Mouse (Mus musculus): ENCODE data around the gene Ly6g6e. TPM values are rescaled to one million over a fixed set of nuclear protein-coding genes. Genes with fewer than 3 reads are reported as not detected.

The Ly6g6e gene
- polyA plus RNA-seq (2012; rRNA removed) = 6.6 and 10.1 TPM in 2 replicates

DNA sequence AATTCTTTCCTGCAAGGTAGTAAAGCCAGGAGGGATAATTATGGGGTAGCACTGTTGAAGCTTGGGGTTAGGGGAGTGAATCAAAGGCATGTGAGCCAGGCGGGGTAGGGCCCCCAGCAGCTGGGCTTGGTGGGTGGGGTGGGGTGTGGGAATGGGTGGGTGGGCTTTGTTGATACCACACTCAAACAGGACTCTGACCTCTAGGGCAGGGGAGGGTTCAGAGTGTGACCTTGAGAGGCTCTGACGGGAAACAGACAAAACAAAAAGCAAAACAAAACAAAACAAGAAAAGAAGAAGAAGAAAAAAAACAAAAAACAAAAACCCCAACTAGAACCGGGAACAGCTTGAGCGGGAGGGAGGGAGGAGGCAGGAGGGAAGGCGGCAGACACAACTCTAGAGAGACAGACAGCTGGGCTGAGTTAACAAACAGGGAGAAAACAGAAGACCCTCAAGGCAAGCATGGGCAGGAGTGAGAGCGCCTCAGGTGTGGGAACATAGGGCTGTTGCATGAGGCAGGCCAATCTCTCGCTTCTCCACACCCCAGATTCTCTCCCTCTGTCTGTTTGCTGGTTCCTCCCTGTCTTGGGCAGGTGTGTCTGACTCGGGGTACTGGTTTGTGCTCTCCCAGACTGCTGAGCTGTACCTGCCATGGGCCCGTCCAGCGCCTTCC lies at the start of gene Ly6g6e:
TSS of gene Ly6g6e (plus strand) at position 396 of the 670 bp plus-strand sequence.

DNA sequence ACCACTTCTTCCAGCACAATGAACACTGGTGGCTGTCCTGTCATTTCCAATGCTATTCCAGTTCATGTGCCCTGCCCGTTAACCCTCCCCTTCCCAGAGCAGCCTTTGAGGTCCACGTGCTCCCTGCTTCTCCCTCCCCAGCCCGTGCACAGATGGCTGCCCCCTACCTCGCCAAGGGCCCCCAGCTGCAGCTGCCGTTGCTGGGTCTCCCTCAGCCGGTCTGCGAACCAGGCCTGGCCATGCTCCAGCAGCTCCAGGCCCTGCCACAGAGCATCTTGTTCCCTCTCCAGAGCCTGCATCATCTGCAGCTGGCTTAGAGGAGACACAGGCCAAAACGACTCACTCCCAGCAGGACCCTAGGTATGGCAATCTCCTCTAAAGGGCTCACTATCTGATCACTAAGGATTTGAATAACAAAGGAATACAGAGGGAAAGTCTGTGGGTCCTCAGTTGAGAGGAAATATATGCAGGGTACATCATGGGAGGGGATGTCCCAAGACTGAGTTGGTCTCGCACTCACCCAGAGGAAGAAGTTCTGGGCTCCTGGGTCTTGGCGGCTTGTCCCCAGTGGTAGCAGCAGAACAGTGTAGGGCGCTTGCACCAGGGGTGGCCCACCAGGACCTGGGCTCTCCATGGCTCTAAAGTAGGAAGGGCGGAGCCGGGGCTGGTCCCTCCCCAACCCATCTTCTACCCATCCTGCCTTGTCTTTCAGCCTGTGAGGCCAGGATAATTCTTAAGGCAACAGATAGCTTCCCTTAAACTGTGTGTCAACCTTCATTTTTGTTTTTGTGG lies 49.2 kb upstream of the Ly6g6e start, which contains the start of gene Sapcd1:
TSS of gene Sapcd1 (minus strand) at position 740 of the 792 bp plus-strand sequence.

DNA sequence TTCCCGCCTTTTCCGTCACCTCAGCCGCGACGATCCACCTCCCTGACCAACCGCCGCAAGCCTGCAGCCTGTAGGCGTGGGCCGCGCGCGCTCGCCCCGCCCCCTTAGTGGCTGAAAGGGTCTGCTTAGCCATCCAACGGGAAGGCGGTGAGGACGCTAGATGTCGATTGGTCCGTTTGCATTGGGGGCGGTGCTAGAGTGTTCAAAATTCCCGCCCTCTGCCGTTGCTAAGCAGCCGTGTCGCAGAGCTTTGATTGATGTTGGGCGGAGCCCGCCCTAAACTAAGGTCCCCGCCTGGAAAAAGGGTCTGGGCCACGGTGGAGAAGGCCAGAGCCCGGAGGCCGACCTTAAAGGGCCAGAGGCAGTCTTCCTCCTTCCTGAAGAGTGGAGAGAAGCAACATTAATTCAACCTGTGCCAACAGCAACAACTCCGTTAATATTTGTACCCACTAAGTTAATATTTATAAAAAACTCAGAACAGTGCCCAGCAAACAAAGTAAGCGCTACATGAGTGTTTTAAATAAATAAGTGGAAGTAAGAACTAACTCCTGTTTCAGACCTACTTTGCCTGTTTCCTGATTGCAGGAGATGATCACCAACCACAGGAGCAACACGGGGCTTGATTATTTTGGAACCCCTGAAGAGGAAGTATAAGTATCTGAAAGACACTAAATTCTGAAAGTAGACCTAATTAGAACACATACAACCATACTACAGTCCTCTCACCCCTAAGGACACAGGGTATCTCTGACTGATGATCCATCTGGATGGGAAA lies 29.8 kb upstream of the Ly6g6e start, which contains the start of gene Msh5:
TSS of gene Msh5 (minus strand) at position 65 of the 775 bp plus-strand sequence.

DNA sequence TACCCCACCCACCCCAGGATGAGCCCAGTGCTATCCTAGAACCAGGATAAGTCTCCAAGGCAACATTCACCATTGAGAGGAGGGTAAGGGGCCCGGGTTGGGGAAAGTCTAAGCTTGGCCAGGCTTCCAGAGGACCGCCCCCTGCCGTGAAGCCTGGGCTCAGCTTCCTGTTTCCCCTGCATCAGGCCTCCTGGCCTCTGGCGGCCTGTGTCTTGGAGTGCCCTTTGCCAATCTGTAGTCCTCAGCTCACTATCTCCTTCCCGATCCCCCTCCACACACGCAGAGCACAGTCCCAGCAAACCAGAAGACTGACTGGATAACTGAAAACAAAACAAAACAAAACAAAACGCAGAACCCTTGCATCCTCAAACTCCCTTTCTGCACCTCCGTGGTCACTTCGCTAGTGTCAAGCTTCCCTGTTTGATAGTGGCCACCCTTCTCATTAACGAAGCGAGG lies 27.1 kb upstream of the Ly6g6e start, which contains the start of gene Clic1:
TSS of gene Clic1 (plus strand) at position 406 of the 456 bp plus-strand sequence.

GRCm38 (mm10) chr17:35058911-35059892 lies 17.5 kb upstream of the Ly6g6e start, which contains the start of gene Ddah2:
Ddah2 (plus strand) TSS chr17:35059035.

DNA sequence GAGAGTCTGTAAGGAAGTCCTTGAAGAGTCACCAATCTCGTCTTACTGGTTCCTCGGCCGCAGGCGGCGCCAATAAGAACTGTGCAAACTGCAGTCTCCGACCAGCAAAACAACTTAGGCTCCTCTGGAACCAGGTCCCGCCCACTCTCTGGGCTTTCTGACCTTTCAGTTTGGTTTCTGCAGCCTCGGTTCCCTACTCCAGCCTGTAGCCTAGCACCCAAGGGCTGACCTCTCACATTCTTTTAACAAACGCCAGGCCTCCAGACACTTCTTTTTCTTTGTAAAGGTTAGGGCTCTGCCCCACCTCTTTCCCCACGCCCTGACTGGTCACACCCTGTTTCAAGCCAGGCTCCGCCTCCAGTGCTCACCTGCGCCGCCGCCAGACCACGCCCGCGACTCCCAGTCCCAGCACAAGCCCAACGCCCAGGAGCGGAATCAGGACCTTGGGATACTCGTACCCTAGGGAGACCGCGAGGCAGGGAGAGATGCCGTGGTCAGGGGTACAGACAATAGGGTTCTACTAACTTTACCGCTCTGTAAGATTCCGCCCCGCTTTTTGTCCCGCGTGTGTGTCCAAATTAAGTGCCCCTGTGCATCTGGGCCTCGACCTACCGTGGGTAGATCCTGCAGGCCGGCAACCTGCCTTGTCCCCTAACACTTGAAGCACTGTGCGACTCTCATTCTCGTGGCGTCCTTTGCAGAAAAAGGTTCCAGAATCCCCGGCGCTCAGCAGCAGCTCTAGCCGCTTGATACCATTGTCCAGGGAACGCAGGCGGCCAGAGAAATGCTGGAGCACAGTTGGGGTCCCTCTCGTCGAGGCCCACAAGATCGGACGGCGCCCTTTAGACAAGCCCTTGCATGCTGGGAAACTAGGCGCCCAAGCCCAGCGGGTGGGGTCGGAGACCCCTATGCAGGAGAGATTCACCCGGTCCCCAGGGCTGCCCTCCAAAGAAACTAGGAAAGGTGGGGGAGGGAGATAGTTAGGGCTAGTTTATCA lies 11.5 kb upstream of the Ly6g6e start, which contains the start of gene Ly6g6c:
TSS of gene Ly6g6c (plus strand) at position 438 of the 997 bp plus-strand sequence.

GRCm38 (mm10) chr17:35066084-35066483 lies 10.6 kb upstream of the Ly6g6e start, which contains the start of gene Mpig6b:
Mpig6b (minus strand) TSS chr17:35066184.

GRCm38 (mm10) chr17:35077786-35078233 lies 1.1 kb downstream of the Ly6g6e start, which contains the start of gene Ly6g6d:
Ly6g6d (minus strand) TSS chr17:35078065.

GRCm38 (mm10) chr17:35085208-35085865 lies 8.6 kb downstream of the Ly6g6e start, which contains the start of gene Ly6g6f:
Ly6g6f (minus strand) TSS chr17:35085610.

DNA sequence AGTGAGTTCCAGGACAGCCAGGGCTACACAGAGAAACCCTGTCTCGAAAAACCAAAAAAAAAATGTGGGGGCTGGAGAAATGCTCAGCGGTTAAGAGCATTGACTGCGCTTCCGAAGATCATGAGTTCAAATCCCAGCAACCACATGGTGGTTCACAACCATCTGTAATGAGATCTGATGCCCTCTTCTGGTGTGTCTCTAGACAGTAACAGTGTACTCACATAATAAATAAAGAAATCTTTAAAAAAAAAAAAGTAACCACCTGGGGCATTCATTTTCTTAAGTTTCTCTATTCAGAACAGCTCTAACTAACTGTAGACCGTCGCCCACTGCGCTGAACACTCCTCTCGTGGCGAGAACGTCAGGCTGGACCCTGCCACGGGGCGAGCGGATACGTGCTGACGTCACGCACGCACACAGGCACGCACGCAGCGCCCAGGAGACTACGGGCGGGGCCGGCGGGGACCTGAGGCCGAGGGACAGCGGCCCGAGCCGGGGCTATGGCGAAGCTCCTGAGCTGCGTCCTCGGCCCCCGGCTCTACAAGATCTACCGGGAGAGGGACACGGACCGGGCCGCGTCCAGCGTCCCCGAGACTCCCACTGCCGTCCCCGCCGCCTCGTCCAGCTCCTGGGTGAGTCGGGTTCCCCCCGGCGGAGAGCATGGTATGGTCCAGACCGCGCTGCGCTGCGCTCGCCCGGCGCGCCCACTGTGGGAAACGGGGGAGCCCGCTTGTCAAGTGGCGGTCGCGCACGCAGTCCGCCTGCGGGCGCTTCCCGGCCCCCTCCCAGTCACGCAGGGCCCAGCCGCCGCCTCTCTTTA lies 12.3 kb downstream of the Ly6g6e start, which contains the start of gene Abhd16a:
TSS of gene Abhd16a (plus strand) at position 439 of the 820 bp plus-strand sequence.

GRCm38 (mm10) chr17:35108097-35108496 lies 31.4 kb downstream of the Ly6g6e start, which contains the start of gene Ly6g5c:
Ly6g5c (plus strand) TSS chr17:35108279.

GRCm38 (mm10) chr17:35115046-35116019 lies 38.6 kb downstream of the Ly6g6e start, which contains the start of gene Ly6g5b:
Ly6g5b (minus strand) TSS chr17:35115428.

DNA sequence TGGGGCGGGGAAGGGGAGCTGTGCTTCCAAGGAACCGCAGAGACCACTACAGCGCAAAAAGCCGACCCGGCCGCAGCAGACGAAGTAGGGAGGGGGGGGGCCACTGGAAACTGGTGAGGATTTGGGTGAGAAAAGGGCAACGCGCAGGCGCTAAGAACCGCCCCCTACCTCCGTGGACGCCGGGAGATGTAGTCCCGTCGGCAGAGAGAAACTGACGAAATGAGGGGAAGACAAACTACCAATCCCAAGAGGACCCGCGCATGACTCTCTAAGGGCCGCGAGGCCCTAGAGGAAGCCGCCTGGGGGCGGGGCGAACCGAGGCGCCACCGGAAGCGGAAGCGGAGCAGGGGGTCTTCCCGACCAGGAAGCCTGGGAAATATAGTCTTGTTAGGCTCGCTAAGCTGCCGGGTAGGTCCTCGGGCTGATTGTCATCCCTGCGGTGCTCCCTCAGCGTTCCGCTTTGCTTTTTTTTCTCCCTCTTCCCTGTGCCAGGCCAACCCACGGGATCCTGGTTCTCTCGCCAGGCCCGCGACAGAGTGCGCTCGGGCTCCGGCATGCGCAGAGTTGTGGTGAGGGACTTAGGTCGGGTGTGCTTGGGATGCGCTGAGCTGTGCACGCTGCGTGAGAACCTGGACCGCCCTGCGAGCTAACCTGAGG lies 44.6 kb downstream of the Ly6g6e start, which contains the start of gene Gpank1:
TSS of gene Gpank1 (plus strand) at position 313 of the 657 bp plus-strand sequence.

GRCm38 (mm10) chr17:35121871-35122303 lies 45.2 kb downstream of the Ly6g6e start, which contains the start of gene Csnk2b:
Csnk2b (minus strand) TSS chr17:35122053.

GRCm38 (mm10) chr17:35126206-35126611 lies 49.5 kb downstream of the Ly6g6e start, which contains the start of gene D17H6S53E:
D17H6S53E (plus strand) TSS chr17:35126373.

